Mouse (Mus musculus): ENCODE data around the gene Cdkl4. TPM values are rescaled to one million over a fixed set of nuclear protein-coding genes. Genes with fewer than 3 reads are reported as not detected.
A peak's percentile ranks its signal among the peaks of the same experiment; 100 is the strongest.
"Not testable (repeated sequence)": the region's sequence is repeated elsewhere in the genome, so short reads cannot be mapped to it uniquely, and the experiment has no call there.

Cdkl4 gene
- total and polyA plus RNA-seq, 3 experiments: 0.14 to 0.17 (median 0.15) TPM

GRCm38 (mm10) chr17:80563762-80564610, 13.6 kb downstream of the Cdkl4 start:
- peak; percentile 19 for DNase-seq

- no peak for DNase-seq
Measured at GRCm38 (mm10) chr17:80562792-80563191, 14.8 kb downstream of the Cdkl4 start.

GRCm38 (mm10) chr17:80560669-80561401, 16.8 kb downstream of the Cdkl4 start:
- DNase-seq: peak; percentile 68

- DNase-seq: no peak
Measured at GRCm38 (mm10) chr17:80559745-80560144, 17.9 kb downstream of the Cdkl4 start.

- DNase-seq: peak; percentile 27
Measured at GRCm38 (mm10) chr17:80559050-80559449, 18.6 kb downstream of the Cdkl4 start.

GRCm38 (mm10) chr17:80558583-80558982, 19.0 kb downstream of the Cdkl4 start:
- DNase-seq: no peak

- DNase-seq: no peak
Measured at GRCm38 (mm10) chr17:80557461-80557860, 20.2 kb downstream of the Cdkl4 start.

GRCm38 (mm10) chr17:80553318-80554270, 24.0 kb downstream of the Cdkl4 start:
- DNase-seq: peak; percentile 87

GRCm38 (mm10) chr17:80552653-80553052, 25.0 kb downstream of the Cdkl4 start:
- DNase-seq: no peak

- DNase-seq: no peak
Measured at GRCm38 (mm10) chr17:80550981-80551380, 26.6 kb downstream of the Cdkl4 start.

- no peak for DNase-seq
Measured at GRCm38 (mm10) chr17:80546846-80547245, 30.8 kb downstream of the Cdkl4 start.

- no peak for DNase-seq
Measured at GRCm38 (mm10) chr17:80546227-80546626, 31.4 kb downstream of the Cdkl4 start.

- no peak for DNase-seq
Measured at GRCm38 (mm10) chr17:80543646-80544045, 34.0 kb downstream of the Cdkl4 start.

- no peak for DNase-seq
Measured at GRCm38 (mm10) chr17:80537136-80537535, 40.5 kb downstream of the Cdkl4 start.

- no peak for DNase-seq
Measured at GRCm38 (mm10) chr17:80535633-80536032, 42.0 kb downstream of the Cdkl4 start.

- not testable (repeated sequence) for DNase-seq
Measured at GRCm38 (mm10) chr17:80531351-80531750, 46.3 kb downstream of the Cdkl4 start.

- DNase-seq: no peak
Measured at GRCm38 (mm10) chr17:80523231-80523630, 54.4 kb downstream of the Cdkl4 start.

- DNase-seq: no peak
Measured at GRCm38 (mm10) chr17:80522229-80522556, 55.4 kb downstream of the Cdkl4 start.

- no peak for DNase-seq
Measured at GRCm38 (mm10) chr17:80521521-80522228, 55.9 kb downstream of the Cdkl4 start.

GRCm38 (mm10) chr17:80520537-80520936, 57.1 kb downstream of the Cdkl4 start:
- DNase-seq: no peak

GRCm38 (mm10) chr17:80518811-80519210, 58.8 kb downstream of the Cdkl4 start:
- DNase-seq: no peak

All from adrenal gland, adult 2 months (tissue).